Mouse (Mus musculus) left cerebral cortex, adult 9 months (tissue): ENCODE measurements around the gene Rps2.
A peak's percentile ranks its signal among the peaks of the same experiment; 100 is the strongest.
"Not testable (repeated sequence)": the region's sequence is repeated elsewhere in the genome, so short reads cannot be mapped to it uniquely, and the experiment has no call there.

Source experiments
- DNase-seq, 2 experiments: peaks; one replicate each; pipeline ENCODE4 v3.0.0; 2022; ENCODE audit warnings: low spot score in 2 of 2

Gene Rps2

GRCm38 (mm10) chr17:24705821-24706220 is 12.1 kb upstream of the Rps2 start:
- DNase-seq, result no peak

GRCm38 (mm10) chr17:24706982-24707800 is 10.7 kb upstream of the Rps2 start, which contains the start of gene Tbl3:
Gene Tbl3 (minus strand): TSS chr17:24707660.
- peak; percentile 71 to 95 for DNase-seq

GRCm38 (mm10) chr17:24707801-24708425 is 10.0 kb upstream of the Rps2 start:
- no peak for DNase-seq

GRCm38 (mm10) chr17:24708646-24709045 is 9.3 kb upstream of the Rps2 start:
- DNase-seq, result no peak

GRCm38 (mm10) chr17:24715556-24715955 is 2.4 kb upstream of the Rps2 start:
- DNase-seq, result no peak

- no peak for DNase-seq
Observed at GRCm38 (mm10) chr17:24716166-24716682, 1.7 kb upstream of the Rps2 start.

GRCm38 (mm10) chr17:24718938-24719337 is 1.0 kb downstream of the Rps2 start:
- not testable (repeated sequence) for DNase-seq

- DNase-seq, result peak; percentile 97 to 99
Observed at GRCm38 (mm10) chr17:24719494-24720222, 1.7 kb downstream of the Rps2 start.

- not testable (repeated sequence) for DNase-seq
Observed at GRCm38 (mm10) chr17:24720616-24721015, 2.7 kb downstream of the Rps2 start.

- DNase-seq, result not testable (repeated sequence)
Observed at GRCm38 (mm10) chr17:24721383-24721955, 3.6 kb downstream of the Rps2 start.

- no peak for DNase-seq
Observed at GRCm38 (mm10) chr17:24722220-24722924, 4.5 kb downstream of the Rps2 start.

- DNase-seq, result no peak
Observed at GRCm38 (mm10) chr17:24723122-24723880, 5.4 kb downstream of the Rps2 start.

GRCm38 (mm10) chr17:24723881-24724180 is 5.9 kb downstream of the Rps2 start:
- no peak for DNase-seq

GRCm38 (mm10) chr17:24724184-24724583 is 6.3 kb downstream of the Rps2 start, which contains the start of gene Ndufb10:
Gene Ndufb10 (minus strand): TSS chr17:24724478.
- peak; percentile 84 to 97 for DNase-seq

- DNase-seq, result no peak
Observed at GRCm38 (mm10) chr17:24725637-24726390, 7.9 kb downstream of the Rps2 start.

GRCm38 (mm10) chr17:24727618-24728017 is 9.7 kb downstream of the Rps2 start, which contains the start of gene Rpl3l:
Gene Rpl3l (plus strand): TSS chr17:24727820.
- DNase-seq, result no peak

GRCm38 (mm10) chr17:24728184-24728583 is 10.3 kb downstream of the Rps2 start:
- no peak for DNase-seq

GRCm38 (mm10) chr17:24729067-24729466 is 11.2 kb downstream of the Rps2 start:
- no peak for DNase-seq

- DNase-seq, result no peak
Observed at GRCm38 (mm10) chr17:24730787-24731186, 12.9 kb downstream of the Rps2 start.
